Mouse (Mus musculus) hindbrain, embryonic 12.5 days (tissue): ENCODE measurements around the gene Tcf12. TPM values are rescaled to one million over a fixed set of nuclear protein-coding genes. Genes with fewer than 3 reads are reported as not detected.

Experiments
- ATAC-seq: fragments of 200-750 bp; cut with Nextera tagmentation; 2 replicates; pipeline ENCODE4 v1.8.0; 2017; ENCODE audit warnings: moderate TSS enrichment; ENCODE audit not compliant: low FRiP score
- H3K27ac ChIP-seq: fragments of 300-500 bp; sonication (generic); 2 replicates; pipeline ENCODE4 v1.5.1; 2016; ENCODE audit warnings: mild to moderate bottlenecking
- H3K27me3 ChIP-seq: fragments of 300-500 bp; sonication (generic); 2 replicates; pipeline ENCODE4 v1.6.1; 2016; ENCODE audit warnings: mild to moderate bottlenecking
- H3K36me3 ChIP-seq: fragments of 300-500 bp; sonication (generic); 2 replicates; pipeline ENCODE4 v1.6.1; 2016; ENCODE audit warnings: mild to moderate bottlenecking
- H3K4me1 ChIP-seq: fragments of 300-500 bp; sonication (generic); 2 replicates; pipeline ENCODE4 v1.6.1; 2016
- H3K4me2 ChIP-seq: fragments of 300-500 bp; sonication (generic); replicated peaks from 2 replicates; pipeline ENCODE4 v1.6.1; 2016; ENCODE audit warnings: mild to moderate bottlenecking
- H3K4me3 ChIP-seq: fragments of 300-500 bp; sonication (generic); 2 replicates; pipeline ENCODE4 v1.5.1; 2016; ENCODE audit warnings: mild to moderate bottlenecking
- H3K9ac ChIP-seq: fragments of 300-500 bp; sonication (generic); 2 replicates; pipeline ENCODE4 v1.6.1; 2016; ENCODE audit warnings: mild to moderate bottlenecking, moderate library complexity
- H3K9me3 ChIP-seq: fragments of 300-500 bp; sonication (generic); replicated peaks from 2 replicates; pipeline ENCODE4 v1.6.1; 2016; ENCODE audit warnings: mild to moderate bottlenecking
- WGBS: fragments of 180-500 bp; shearing (Covaris S2); methylation state at CpG from one replicate; pipeline ENCODE4 v1.1.7; 2016; 5-methylcytosine and 5-hydroxymethylcytosine counted together
- microRNA-seq: library from miRNA; unstranded; fragments of <30 nt; microRNA quantifications from one replicate; pipeline ENCODE4, GENCODE M21; 2017
- polyA plus RNA-seq: library from polyadenylated mRNA; unstranded; fragments of >200 nt; fragmentation: Nextera tagmentation; extraction: Ambion mirVana; gene quantifications from 2 replicates; pipeline ENCODE4 v1.2.1, GENCODE M21; 2016

The Tcf12 gene
- polyA plus RNA-seq, 1 experiment from 2014 or later = 192 TPM

- Histone ChIP-seq H3K36me3 (no peaks in the 10 kb centered on the region), H3K4me1 (peaks cover 7% of the 10 kb centered on the region; the same call in 1 of the 2 replicates), H3K4me3 (no peak overlapping the region), H3K4me2 (no peak overlapping the region), H3K9me3 (0 out of 2 replicates have a peak, but pooled peaks cover 2% of the 10 kb centered on the region), H3K9ac (no peak overlapping the region), H3K27ac (no peak overlapping the region), H3K27me3 (no peaks in the 10 kb centered on the region)
- ATAC-seq = peak; percentile 50; the same call in 1 of the 2 replicates
- WGBS = 10% methylated on average over 2 of the region's 2 CpGs
Measured at GRCm38 (mm10) chr9:71806422-71806805, 305.3 kb downstream of the Tcf12 start.

- H3K9ac ChIP-seq = no peak overlapping the region
- no peak overlapping the region for H3K27ac ChIP-seq
- H3K4me1 ChIP-seq = peaks cover 7% of the 10 kb centered on the region; the same call in 1 of the 2 replicates
- no peak overlapping the region for H3K4me2 ChIP-seq
- H3K9me3 ChIP-seq = 0 out of 2 replicates have a peak, but pooled peaks cover 2% of the 10 kb centered on the region
- H3K36me3 ChIP-seq = no peaks in the 10 kb centered on the region
- H3K27me3 ChIP-seq = no peaks in the 10 kb centered on the region
- H3K4me3 ChIP-seq = no peak overlapping the region
- 63% methylated on average over 6 of the region's 6 CpGs for WGBS
- no peak; the same call in 1 of the 2 replicates for ATAC-seq
Measured at GRCm38 (mm10) chr9:71805646-71806421, 305.8 kb downstream of the Tcf12 start.

- Histone ChIP-seq H3K4me2 (no peak overlapping the region), H3K27me3 (no peaks in the 10 kb centered on the region), H3K36me3 (no peaks in the 10 kb centered on the region), H3K9me3 (no peaks in the 10 kb centered on the region), H3K4me3 (no peak overlapping the region), H3K27ac (no peak overlapping the region), H3K9ac (no peak overlapping the region), H3K4me1 (peaks cover 4% of the 10 kb centered on the region; the same call in 1 of the 2 replicates)
- no peak for ATAC-seq
- 54% methylated on average over 6 of the region's 6 CpGs for WGBS
Measured at GRCm38 (mm10) chr9:71804116-71804515, 307.6 kb downstream of the Tcf12 start.

GRCm38 (mm10) chr9:71803281-71803680, 308.4 kb downstream of the Tcf12 start:
- ATAC-seq = no peak
- Histone ChIP-seq H3K9me3 (no peaks in the 10 kb centered on the region), H3K4me3 (no peak overlapping the region), H3K27ac (no peak overlapping the region), H3K4me1 (no peaks in the 10 kb centered on the region), H3K9ac (no peak overlapping the region), H3K36me3 (no peaks in the 10 kb centered on the region), H3K4me2 (no peak overlapping the region), H3K27me3 (no peaks in the 10 kb centered on the region)
- 60% methylated on average over 7 of the region's 7 CpGs for WGBS

- H3K36me3 ChIP-seq = no peaks in the 10 kb centered on the region
- H3K27ac ChIP-seq = no peak overlapping the region
- H3K4me2 ChIP-seq = no peak overlapping the region
- no peak for ATAC-seq
- no peak overlapping the region for H3K9ac ChIP-seq
- 86% methylated on average over 5 of the region's 5 CpGs for WGBS
- no peaks in the 10 kb centered on the region for H3K9me3 ChIP-seq
- H3K4me1 ChIP-seq = no peaks in the 10 kb centered on the region
- no peak overlapping the region for H3K4me3 ChIP-seq
- H3K27me3 ChIP-seq = no peaks in the 10 kb centered on the region
Measured at GRCm38 (mm10) chr9:71799598-71799997, 312.1 kb downstream of the Tcf12 start.

GRCm38 (mm10) chr9:71798176-71798575, 313.5 kb downstream of the Tcf12 start:
- 60% methylated on average over 5 of the region's 5 CpGs for WGBS
- Histone ChIP-seq H3K9ac (no peak overlapping the region), H3K4me1 (no peaks in the 10 kb centered on the region), H3K4me2 (no peak overlapping the region), H3K4me3 (no peak overlapping the region), H3K36me3 (no peaks in the 10 kb centered on the region), H3K27ac (no peak overlapping the region), H3K27me3 (no peaks in the 10 kb centered on the region), H3K9me3 (no peaks in the 10 kb centered on the region)
- no peak for ATAC-seq

Small RNAs within 50 kb of the gene (microRNA-seq; reads per million reads assigned to microRNA genes)
- not detected for gene Gm27450

Other genes starting within 250 kb of the Tcf12 start
- 63.9 and 65.3 TPM in 2 replicates for gene Zfp280d, start 163.0 kb upstream of the Tcf12 start, polyA plus RNA-seq